Mouse (Mus musculus): ENCODE measurements at regions not wholly inside any gene's neighbourhood (a gene's known extent, or its start where the extent isn't known, plus 50 kb on each side); places are given as distances from the start of the nearest gene placed in this dataset.

- WGBS: 47% methylated on average over 20 of the region's 20 CpGs
- Histone ChIP-seq H3K4me2 (no peak overlapping the region), H3K4me1 (replicated peaks; ENCODE audit: control insufficient read depth, insufficient read depth, low read length) (peaks cover 5% of the 10 kb centered on the region; the same call in 1 of the 2 replicates), H3K4me3 (ENCODE audit: low read depth, low read length) (no peak overlapping the region), H3K36me3 (ENCODE audit: control insufficient read depth, insufficient read depth, low read length) (no peaks in the 10 kb centered on the region), H3K27me3 (replicated peaks; ENCODE audit: control insufficient read depth, insufficient read depth, low read length) (no peaks in the 10 kb centered on the region), H3K9me3 (ENCODE audit: control insufficient read depth, low read length) (no peaks in the 10 kb centered on the region), H3K27ac (ENCODE audit: low read depth, low read length) (no peak overlapping the region), H3K9ac (ENCODE audit: low read depth, low read length) (no peak overlapping the region)
- DNase-seq (ENCODE audit: low spot score) (no peak), ATAC-seq (replicated peaks; ENCODE audit: low FRiP score) (peak; percentile 47; the same call in 1 of the 2 replicates)
Observed at GRCm38 (mm10) chr8:9152313-9152925, 462.1 kb upstream of the Arglu1 start.

DNA sequence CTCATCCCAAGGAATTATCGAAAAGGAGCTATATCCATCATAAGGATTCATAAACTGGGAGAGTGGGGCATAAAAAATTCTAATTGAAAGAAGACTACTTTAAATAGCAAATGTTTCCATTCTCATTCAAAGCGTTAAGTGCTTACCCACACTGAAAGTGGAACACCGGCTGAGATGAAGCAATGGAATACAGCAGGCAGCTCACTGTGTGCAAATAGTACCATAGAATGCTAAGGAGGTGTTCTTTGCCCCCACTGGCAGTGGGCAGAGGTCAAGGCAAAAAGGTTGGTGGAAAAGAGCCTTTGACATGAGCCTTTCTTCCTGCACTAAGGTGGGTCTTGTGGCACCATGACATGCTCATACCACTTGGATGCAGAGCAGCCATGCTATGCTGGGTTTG lies 454.0 kb upstream of the Arglu1 start:
- Histone ChIP-seq H3K9ac (ENCODE audit: low read depth, low read length) (no peak overlapping the region), H3K27me3 (replicated peaks; ENCODE audit: control insufficient read depth, insufficient read depth, low read length) (no peaks in the 10 kb centered on the region), H3K4me2 (no peak overlapping the region), H3K36me3 (ENCODE audit: control insufficient read depth, insufficient read depth, low read length) (no peaks in the 10 kb centered on the region), H3K27ac (ENCODE audit: low read depth, low read length) (no peak overlapping the region), H3K4me1 (replicated peaks; ENCODE audit: control insufficient read depth, insufficient read depth, low read length) (no peaks in the 10 kb centered on the region), H3K4me3 (ENCODE audit: low read depth, low read length) (no peak overlapping the region), H3K9me3 (ENCODE audit: control insufficient read depth, low read length) (no peaks in the 10 kb centered on the region)
- WGBS: 93% methylated on average over 3 of the region's 3 CpGs
- no peak for DNase-seq (ENCODE audit: low spot score)
- no peak for ATAC-seq (replicated peaks; ENCODE audit: low FRiP score)

DNA sequence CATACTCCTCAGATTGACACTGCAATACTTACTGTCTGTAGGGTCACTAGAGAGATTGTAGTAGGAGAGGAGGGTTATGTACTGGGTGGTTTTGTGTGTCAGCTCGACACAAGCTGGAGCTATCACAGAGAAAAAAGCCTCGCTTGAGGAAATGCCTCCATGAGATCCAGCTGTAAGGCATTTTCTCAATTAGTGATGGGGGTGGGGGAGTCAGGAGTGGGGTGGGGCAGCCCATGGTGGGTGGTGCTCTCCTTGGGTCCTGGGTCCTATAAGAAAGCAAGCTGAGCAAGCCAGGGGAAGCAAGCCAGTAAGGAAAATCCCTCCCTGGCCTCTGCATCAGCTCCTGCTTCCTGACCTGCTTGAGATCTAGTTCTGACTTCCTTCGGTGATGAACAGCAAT lies 449.5 kb upstream of the Arglu1 start:
- Histone ChIP-seq H3K27ac (ENCODE audit: low read depth, low read length) (no peak overlapping the region), H3K9ac (ENCODE audit: low read depth, low read length) (no peak overlapping the region), H3K4me3 (ENCODE audit: low read depth, low read length) (no peak overlapping the region), H3K4me1 (replicated peaks; ENCODE audit: control insufficient read depth, insufficient read depth, low read length) (no peaks in the 10 kb centered on the region), H3K9me3 (ENCODE audit: control insufficient read depth, low read length) (no peaks in the 10 kb centered on the region), H3K4me2 (no peak overlapping the region), H3K36me3 (ENCODE audit: control insufficient read depth, insufficient read depth, low read length) (no peaks in the 10 kb centered on the region), H3K27me3 (replicated peaks; ENCODE audit: control insufficient read depth, insufficient read depth, low read length) (no peaks in the 10 kb centered on the region)
- no peak for ATAC-seq (replicated peaks; ENCODE audit: low FRiP score)
- 46% methylated on average over 3 of the region's 3 CpGs for WGBS
- no peak for DNase-seq (ENCODE audit: low spot score)

- DNase-seq (ENCODE audit: low spot score) (no peak), ATAC-seq (replicated peaks; ENCODE audit: low FRiP score) (no peak)
- Histone ChIP-seq H3K4me3 (ENCODE audit: low read depth, low read length) (no peak overlapping the region), H3K27me3 (replicated peaks; ENCODE audit: control insufficient read depth, insufficient read depth, low read length) (no peaks in the 10 kb centered on the region), H3K9ac (ENCODE audit: low read depth, low read length) (no peak overlapping the region), H3K9me3 (ENCODE audit: control insufficient read depth, low read length) (no peaks in the 10 kb centered on the region), H3K4me2 (no peak overlapping the region), H3K4me1 (replicated peaks; ENCODE audit: control insufficient read depth, insufficient read depth, low read length) (no peaks in the 10 kb centered on the region), H3K27ac (ENCODE audit: low read depth, low read length) (no peak overlapping the region), H3K36me3 (ENCODE audit: control insufficient read depth, insufficient read depth, low read length) (no peaks in the 10 kb centered on the region)
- WGBS: 65% methylated on average over 3 of the region's 3 CpGs
Observed at GRCm38 (mm10) chr8:9139059-9139620, 448.8 kb upstream of the Arglu1 start.

GRCm38 (mm10) chr8:9133758-9134157 lies 443.4 kb upstream of the Arglu1 start:
- H3K27me3 ChIP-seq (replicated peaks; ENCODE audit: control insufficient read depth, insufficient read depth, low read length): no peaks in the 10 kb centered on the region
- H3K36me3 ChIP-seq (ENCODE audit: control insufficient read depth, insufficient read depth, low read length): no peaks in the 10 kb centered on the region
- no peaks in the 10 kb centered on the region for H3K9me3 ChIP-seq (ENCODE audit: control insufficient read depth, low read length)
- no peak overlapping the region for H3K4me2 ChIP-seq
- no peak for ATAC-seq (replicated peaks; ENCODE audit: low FRiP score)
- 67% methylated on average over 7 of the region's 7 CpGs for WGBS
- no peak overlapping the region for H3K4me3 ChIP-seq (ENCODE audit: low read depth, low read length)
- H3K27ac ChIP-seq (ENCODE audit: low read depth, low read length): no peak overlapping the region
- no peak for DNase-seq (ENCODE audit: low spot score)
- H3K9ac ChIP-seq (ENCODE audit: low read depth, low read length): no peak overlapping the region
- H3K4me1 ChIP-seq (replicated peaks; ENCODE audit: control insufficient read depth, insufficient read depth, low read length): no peaks in the 10 kb centered on the region

GRCm38 (mm10) chr8:9132612-9133218 lies 442.4 kb upstream of the Arglu1 start:
- no peak overlapping the region for H3K4me2 ChIP-seq
- DNase-seq (ENCODE audit: low spot score) (no peak), ATAC-seq (replicated peaks; ENCODE audit: low FRiP score) (no peak)
- H3K4me1 ChIP-seq (replicated peaks; ENCODE audit: control insufficient read depth, insufficient read depth, low read length): no peaks in the 10 kb centered on the region
- 69% methylated on average over 5 of the region's 5 CpGs for WGBS
- no peaks in the 10 kb centered on the region for H3K36me3 ChIP-seq (ENCODE audit: control insufficient read depth, insufficient read depth, low read length)
- no peak overlapping the region for H3K4me3 ChIP-seq (ENCODE audit: low read depth, low read length)
- no peak overlapping the region for H3K27ac ChIP-seq (ENCODE audit: low read depth, low read length)
- H3K27me3 ChIP-seq (replicated peaks; ENCODE audit: control insufficient read depth, insufficient read depth, low read length): no peaks in the 10 kb centered on the region
- H3K9ac ChIP-seq (ENCODE audit: low read depth, low read length): no peak overlapping the region
- no peaks in the 10 kb centered on the region for H3K9me3 ChIP-seq (ENCODE audit: control insufficient read depth, low read length)

DNA sequence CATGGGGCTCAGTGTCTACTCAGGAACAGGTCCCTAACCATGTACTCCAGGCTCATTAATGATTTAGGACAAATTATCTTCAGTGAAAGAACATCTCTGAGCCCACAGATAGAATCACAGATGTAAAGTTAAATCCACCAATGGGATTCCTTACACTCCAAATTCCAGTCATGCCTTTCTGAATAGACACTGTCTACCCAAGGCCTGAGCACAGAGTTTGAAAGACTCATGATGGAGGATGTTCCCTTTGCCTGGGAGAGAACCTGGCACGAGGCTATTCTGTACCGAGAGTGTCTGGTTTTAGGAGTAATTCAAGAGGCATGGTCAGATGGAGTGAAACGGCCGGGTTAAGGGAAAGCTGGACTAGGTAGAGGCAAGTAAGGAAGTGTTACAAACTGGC lies 440.9 kb upstream of the Arglu1 start:
- H3K27me3 ChIP-seq (replicated peaks; ENCODE audit: control insufficient read depth, insufficient read depth, low read length): no peaks in the 10 kb centered on the region
- no peak overlapping the region for H3K9ac ChIP-seq (ENCODE audit: low read depth, low read length)
- 66% methylated on average over 4 of the region's 4 CpGs for WGBS
- no peak for DNase-seq (ENCODE audit: low spot score)
- no peak for ATAC-seq (replicated peaks; ENCODE audit: low FRiP score)
- H3K27ac ChIP-seq (ENCODE audit: low read depth, low read length): no peak overlapping the region
- no peak overlapping the region for H3K4me2 ChIP-seq
- H3K36me3 ChIP-seq (ENCODE audit: control insufficient read depth, insufficient read depth, low read length): no peaks in the 10 kb centered on the region
- H3K9me3 ChIP-seq (ENCODE audit: control insufficient read depth, low read length): no peaks in the 10 kb centered on the region
- no peaks in the 10 kb centered on the region for H3K4me1 ChIP-seq (replicated peaks; ENCODE audit: control insufficient read depth, insufficient read depth, low read length)
- no peak overlapping the region for H3K4me3 ChIP-seq (ENCODE audit: low read depth, low read length)

- Histone ChIP-seq H3K4me1 (replicated peaks; ENCODE audit: control insufficient read depth, insufficient read depth, low read length) (no peaks in the 10 kb centered on the region), H3K27ac (ENCODE audit: low read depth, low read length) (no peak overlapping the region)
- 70% methylated on average over 4 of the region's 4 CpGs for WGBS
Observed at GRCm38 (mm10) chr8:9124503-9124902, 434.2 kb upstream of the Arglu1 start.

More at GRCm38 (mm10) chr8:9124503-9124902, 434.2 kb upstream of the Arglu1 start:
- no peak overlapping the region for H3K4me2 ChIP-seq
- ATAC-seq (replicated peaks; ENCODE audit: low FRiP score) (no peak), DNase-seq (ENCODE audit: low spot score) (no peak)
- H3K36me3 ChIP-seq (ENCODE audit: control insufficient read depth, insufficient read depth, low read length): no peaks in the 10 kb centered on the region
- H3K4me3 ChIP-seq (ENCODE audit: low read depth, low read length): no peak overlapping the region
- no peaks in the 10 kb centered on the region for H3K9me3 ChIP-seq (ENCODE audit: control insufficient read depth, low read length)
- H3K9ac ChIP-seq (ENCODE audit: low read depth, low read length): no peak overlapping the region
- H3K27me3 ChIP-seq (replicated peaks; ENCODE audit: control insufficient read depth, insufficient read depth, low read length): no peaks in the 10 kb centered on the region

All from liver, embryonic 11.5 days (tissue).